Mouse (Mus musculus): ENCODE measurements around the gene Gm12394.
"Not testable (repeated sequence)": the region's sequence is repeated elsewhere in the genome, so short reads cannot be mapped to it uniquely, and the experiment has no call there.

Gm12394 gene

GRCm38 (mm10) chr4:42860483-42860882, 3.9 kb upstream of the Gm12394 start:
- DNase-seq (ENCODE audit: low spot score), result not testable (repeated sequence)

GRCm38 (mm10) chr4:42853788-42854187, 2.8 kb downstream of the Gm12394 start, which contains the start of gene Fam205a1:
Gene Fam205a1, minus strand, starts transcription at chr4:42853888.
- DNase-seq (ENCODE audit: low spot score), result not testable (repeated sequence)

DNA sequence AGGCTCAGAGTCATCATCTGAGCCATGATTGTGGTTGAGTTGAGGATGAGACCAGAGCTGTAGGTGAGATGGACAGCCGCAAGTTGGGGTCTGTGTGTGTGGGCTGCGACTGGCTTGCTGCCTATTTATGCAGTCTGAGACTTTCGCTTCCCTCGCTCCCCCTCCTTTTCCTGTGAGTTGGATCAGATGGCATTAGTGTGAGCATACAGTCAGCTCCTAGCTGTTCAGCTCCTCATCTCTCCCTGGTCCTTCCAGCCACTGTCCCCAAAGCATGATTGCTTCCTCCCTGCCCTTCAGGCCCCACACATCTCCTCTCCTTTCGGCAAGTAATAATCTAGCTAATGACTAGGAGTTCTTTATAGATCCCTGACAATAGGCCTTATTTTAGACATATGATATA, 82.7 kb downstream of the Gm12394 start, which contains the start of gene Ccl21a:
Gene Ccl21a (minus strand): TSS at position 101 of the 400 bp plus-strand sequence.
- not testable (repeated sequence) for DNase-seq (ENCODE audit: low spot score)

- not testable (repeated sequence) for DNase-seq (ENCODE audit: low spot score)
Measured at GRCm38 (mm10) chr4:42756477-42756876, 100.1 kb downstream of the Gm12394 start, which contains the start of gene Ccl19. Gene Ccl19, minus strand, starts transcription at chr4:42756577.

- not testable (repeated sequence) for DNase-seq (ENCODE audit: low spot score)
Measured at GRCm38 (mm10) chr4:42735245-42735644, 121.3 kb downstream of the Gm12394 start, which contains the start of gene 4930578G10Rik. Gene 4930578G10Rik, plus strand, starts transcription at chr4:42735545.
